8 mouse cellular contexts compared by ENCODE assay signal in the genomic region with DNA sequence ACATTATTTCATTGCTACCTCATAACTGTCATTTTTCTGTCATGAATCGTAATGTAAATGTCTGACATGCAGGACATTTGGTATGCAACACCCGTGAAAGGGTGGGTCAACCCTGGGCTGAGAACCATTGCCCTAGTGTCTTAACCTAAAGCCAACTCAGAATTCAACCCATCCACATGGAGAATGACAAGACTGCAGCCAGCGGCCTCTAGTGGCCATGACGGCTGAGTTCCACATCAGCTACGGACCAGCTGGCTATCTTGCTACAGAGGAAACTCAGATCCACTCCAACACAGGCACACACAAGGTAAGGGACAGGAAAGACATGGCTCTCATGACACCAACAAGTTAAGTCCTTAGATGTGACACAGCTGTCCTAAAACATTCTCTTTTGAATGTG. TPM values are rescaled to one million over a fixed set of nuclear protein-coding genes. Genes with fewer than 3 reads are reported as not detected.
DNase-seq lines count a peak whose midpoint lies in the region; ATAC-seq and TF ChIP-seq lines count a peak whose summit lies in the region.

No protein-coding gene starts in this region.

- no peak overlapping the region for H3K4me3 ChIP-seq in CH12.LX (replicated peaks in 1 of 3; ENCODE audit: low read depth in 2 of 3, low read length in 2 of 3, poor library complexity in 1 of 3)
- no peak overlapping the region for H3K4me3 ChIP-seq in heart, embryonic 13.5 days
- H3K4me3 ChIP-seq in kidney, embryonic 16.5 days (ENCODE audit: low read length) = no peak overlapping the region
- no peak overlapping the region for H3K4me3 ChIP-seq in liver, embryonic 14.5 days (ENCODE audit: insufficient read depth in 1 of 2, low read depth in 2 of 2, low read length in 2 of 2)

- peaks cover 35 to 81% of the 10 kb centered on the region in 2 experiments for H3K36me3 ChIP-seq in CH12.LX (replicated peaks in 1 of 2; ENCODE audit: control insufficient read depth in 1 of 2, insufficient read depth in 1 of 2, low read length in 1 of 2)
- peaks cover 42% of the 10 kb centered on the region for H3K36me3 ChIP-seq in heart, embryonic 13.5 days
- H3K36me3 ChIP-seq in kidney, embryonic 16.5 days (ENCODE audit: insufficient read depth, low read length) = 0 out of 2 replicates have a peak, but pooled peaks cover 3% of the 10 kb centered on the region
- no peaks in the 10 kb centered on the region for H3K36me3 ChIP-seq in liver, embryonic 14.5 days (replicated peaks; ENCODE audit: control insufficient read depth, insufficient read depth, low read depth)

- no peak overlapping the region for H3K4me2 ChIP-seq in CH12.LX (ENCODE audit: insufficient read depth, low read depth, poor library complexity, severe bottlenecking)
- H3K4me2 ChIP-seq in heart, embryonic 13.5 days = no peak overlapping the region
- no peak overlapping the region for H3K4me2 ChIP-seq in kidney, embryonic 16.5 days (replicated peaks; ENCODE audit: low read depth, low read length)
- no peak overlapping the region for H3K4me2 ChIP-seq in liver, embryonic 14.5 days (ENCODE audit: low read depth)

- no peak overlapping the region for H3K9ac ChIP-seq in CH12.LX (ENCODE audit: insufficient read depth, low read depth)
- no peak overlapping the region for H3K9ac ChIP-seq in heart, embryonic 13.5 days
- H3K9ac ChIP-seq in kidney, embryonic 16.5 days (replicated peaks; ENCODE audit: low read length) = no peak overlapping the region
- no peak overlapping the region for H3K9ac ChIP-seq in liver, embryonic 14.5 days (replicated peaks)

- no peak for ATAC-seq in heart, embryonic 13.5 days (ENCODE audit: extremely low read depth, insufficient number of reproducible peaks, low FRiP score, low TSS enrichment)
- peak; percentile 62 for ATAC-seq in kidney, embryonic 16.5 days (ENCODE audit: low FRiP score, low TSS enrichment)
- no peak for ATAC-seq in liver, embryonic 14.5 days (ENCODE audit: insufficient read depth)

- dilution Hi-C loops in CH12.LX (cut with MboI; ENCODE audit: extremely low pct_ligation_motif_present, extremely low pct_unique_long_range_greater_than_20kb, low sequenced_read_pairs) = no loop called here

- no peak for TF ChIP-seq POLR2A in CH12.LX (IDR thresholded peaks at IDR 0.05; ENCODE audit: low read depth, low read length)

- H3K79me2 ChIP-seq in CH12.LX (replicated peaks; ENCODE audit: control insufficient read depth, extremely low read depth, insufficient read depth, poor library complexity, severe bottlenecking) = no peaks in the 10 kb centered on the region

- H3K27me3 ChIP-seq in CH12.LX (replicated peaks) = no peaks in the 10 kb centered on the region
- H3K27me3 ChIP-seq in heart, embryonic 13.5 days (replicated peaks) = no peaks in the 10 kb centered on the region
- H3K27me3 ChIP-seq in kidney, embryonic 16.5 days (ENCODE audit: insufficient read depth, low read length) = no peaks in the 10 kb centered on the region
- no peaks in the 10 kb centered on the region for H3K27me3 ChIP-seq in liver, embryonic 14.5 days (ENCODE audit: control insufficient read depth, insufficient read depth, low read length)

- no peak overlapping the region for H3K27ac ChIP-seq in CH12.LX (ENCODE audit: insufficient read depth, low read depth)
- peak overlapping the region; percentile 46; the same call in 1 of the 2 replicates for H3K27ac ChIP-seq in heart, embryonic 13.5 days (replicated peaks)
- no peak overlapping the region for H3K27ac ChIP-seq in kidney, embryonic 16.5 days (ENCODE audit: low read length)
- H3K27ac ChIP-seq in liver, embryonic 14.5 days = no peak overlapping the region

- TF ChIP-seq RAD21 in CH12.LX (IDR thresholded peaks at IDR 0.05; ENCODE audit: low read depth, low read length) = peak; percentile 86

- no peaks in the 10 kb centered on the region for H3K4me1 ChIP-seq in CH12.LX (ENCODE audit: control insufficient read depth in 1 of 2, insufficient read depth in 2 of 2)
- peaks cover 18% of the 10 kb centered on the region for H3K4me1 ChIP-seq in heart, embryonic 13.5 days
- no peaks in the 10 kb centered on the region for H3K4me1 ChIP-seq in kidney, embryonic 16.5 days (ENCODE audit: insufficient read depth, low read length)
- H3K4me1 ChIP-seq in liver, embryonic 14.5 days (replicated peaks; ENCODE audit: control insufficient read depth in 2 of 2, insufficient read depth in 2 of 2, low read length in 1 of 2) = no peaks in the 10 kb centered on the region

- no peak for TF ChIP-seq EP300 in CH12.LX (IDR thresholded peaks at IDR 0.05; ENCODE audit: low read length)
- TF ChIP-seq EP300 in liver, embryonic 14.5 days (IDR thresholded peaks at IDR 0.05; ENCODE audit: low read depth) = no peak

- DNase-seq in CH12.LX (ENCODE audit: extremely low read depth) = peak; percentile 71
- DNase-seq in adrenal gland, adult 2 months = peak; percentile 82
- peak; percentile 42 for DNase-seq in embryo, embryonic 11.5 days (ENCODE audit: low read depth, low spot score)
- DNase-seq in liver, embryonic 14.5 days (ENCODE audit: low read depth in 3 of 3, low spot score in 3 of 3) = peak in 1 of 3 experiments; percentile 16
- peak; percentile 65 for DNase-seq in ovary, postnatal 36 days (ENCODE audit: low spot score)
- no peak for DNase-seq in T-cell, adult 2 months (ENCODE audit: low spot score)

- H3K9me3 ChIP-seq in CH12.LX (replicated peaks; ENCODE audit: low read length) = peaks cover 4% of the 10 kb centered on the region
- H3K9me3 ChIP-seq in heart, embryonic 13.5 days = no peaks in the 10 kb centered on the region
- H3K9me3 ChIP-seq in kidney, embryonic 16.5 days (ENCODE audit: low read length) = no peaks in the 10 kb centered on the region
- no peaks in the 10 kb centered on the region for H3K9me3 ChIP-seq in liver, embryonic 14.5 days (ENCODE audit: control insufficient read depth, low read length)

- 21% methylated on average over 5 of the region's 5 CpGs for WGBS in heart, embryonic 13.5 days
- WGBS in kidney, embryonic 16.5 days = 28% methylated on average over 5 of the region's 5 CpGs
- WGBS in liver, embryonic 14.5 days (ENCODE audit: insufficient replicate concordance) = 30% methylated on average over 5 of the region's 5 CpGs

- in situ Hi-C loops in CH12.LX (cut with MboI; ENCODE audit: low pct_ligation_motif_present, low pct_unique_long_range_greater_than_20kb, low sequenced_read_pairs) = no loop called here

- peak; percentile 68 to 93 for TF ChIP-seq CTCF in CH12.LX (conservative IDR thresholded peaks at IDR 0.05 in 1 of 2, IDR thresholded peaks at IDR 0.05 in 1 of 2; ENCODE audit: low read depth in 2 of 2, low read length in 2 of 2)
- TF ChIP-seq CTCF in liver, embryonic 14.5 days (IDR thresholded peaks at IDR 0.05; ENCODE audit: low read depth) = peak; percentile 91

TF ChIP-seq in CH12.LX, 34 proteins besides CTCF, POLR2A, EP300 and RAD21:
- TF ChIP-seq GABPA (IDR thresholded peaks at IDR 0.05; ENCODE audit: insufficient replicate concordance, low read depth, low read length) = no peak
- peak; percentile 88 for TF ChIP-seq SMC3 (IDR thresholded peaks at IDR 0.05; ENCODE audit: low read depth, low read length)
- TF ChIP-seq BHLHE40 (IDR thresholded peaks at IDR 0.05; ENCODE audit: low read depth, low read length) = no peak
- 0 out of 2 replicates have a peak, but pooled peaks have one; percentile 36 for TF ChIP-seq MYC (IDR thresholded peaks at IDR 0.05; ENCODE audit: low read depth, low read length)
- no peak for TF ChIP-seq JUN (IDR thresholded peaks at IDR 0.05; ENCODE audit: insufficient read depth, low read depth, low read length)
- no peak for TF ChIP-seq ELF1 (IDR thresholded peaks at IDR 0.05; ENCODE audit: low read depth, low read length)
- TF ChIP-seq MAX (IDR thresholded peaks at IDR 0.05; ENCODE audit: low read length) = 0 out of 2 replicates have a peak, but pooled peaks have one; percentile 32
- TF ChIP-seq MEF2A (IDR thresholded peaks at IDR 0.05; ENCODE audit: borderline replicate concordance, low read depth, low read length) = no peak

RNA-seq across cellular contexts. Expression of gene Cfap298, which starts 9.5 kb away (rescaled TPM):
- total RNA-seq in CH12.LX (2012; rRNA removed) = 67.0 and 69.0 TPM in 2 replicates
- 41.8 and 55.9 TPM in 2 replicates for total RNA-seq in CH12.LX (2014; rRNA removed)
- 127 and 160 TPM in 2 replicates for polyA plus RNA-seq in CH12.LX (2012; ENCODE audit: insufficient read length, low read depth)
- total RNA-seq in adrenal gland, adult 2 months (2021) = 10 to 100 TPM; 28.8 to 34.2 TPM
- polyA plus RNA-seq in adrenal gland, adult 2 months (2012; rRNA removed) = 70.4 and 77.5 TPM in 2 replicates
- polyA plus RNA-seq in heart, embryonic 13.5 days (2015; fragmentation: Nextera tagmentation; extraction: Ambion mirVana) = 34.6 and 36.9 TPM in 2 replicates
- polyA plus RNA-seq in kidney, embryonic 16.5 days (2015; fragmentation: Nextera tagmentation; extraction: Ambion mirVana) = 43.0 and 44.0 TPM in 2 replicates
- 6.4 and 11.5 TPM in 2 replicates for polyA plus RNA-seq in liver, embryonic 14.5 days (2012; rRNA removed)
- polyA plus RNA-seq in liver, embryonic 14.5 days (2014; fragmentation: Nextera tagmentation; extraction: Ambion mirVana) = 18.4 and 21.9 TPM in 2 replicates
